Comparison of ENCODE assay signal across 19 mouse cellular contexts in genomic region chr7:139469457-139469856, GRCm38 (mm10).
DNase-seq lines count a peak whose midpoint lies in the region; ATAC-seq and TF ChIP-seq lines count a peak whose summit lies in the region.
"Had no signal": no experiment of that assay in that cellular context is flagged by ENCODE, and none has a peak within 500 bp of the region (broad histone marks: within the 10 kb centered on the region; RNA-seq: fewer than 3 reads in every experiment).

No protein-coding gene starts in this region.

- peak overlapping the region; percentile 88 for H3K27ac ChIP-seq in heart, adult 2 months
- peak overlapping the region; percentile 99 for H3K27ac ChIP-seq in heart, postnatal 0 days (ENCODE audit: low read depth)
- no peak overlapping the region for H3K27ac ChIP-seq in lung, postnatal 0 days (ENCODE audit: low read length)
- H3K27ac ChIP-seq: embryonic facial prominence, embryonic 10.5 days; midbrain, embryonic 10.5 days had no signal

- WGBS in heart, adult 2 months, result 58% methylated on average over 4 of the region's 4 CpGs
- 46% methylated on average over 4 of the region's 4 CpGs for WGBS in heart, postnatal 0 days
- WGBS in lung, postnatal 0 days, result 93% methylated on average over 4 of the region's 4 CpGs

- peak overlapping the region; percentile 13; the same call in 1 of the 2 replicates for H3K9ac ChIP-seq in heart, adult 2 months (ENCODE audit: low read depth, low read length)
- H3K9ac ChIP-seq in heart, postnatal 0 days (replicated peaks; ENCODE audit: low read depth, low read length), result no peak overlapping the region
- no peak overlapping the region for H3K9ac ChIP-seq in lung, postnatal 0 days (replicated peaks; ENCODE audit: low read depth)
- H3K9ac ChIP-seq: limb, embryonic 15.5 days had no signal

- no peak for TF ChIP-seq POLR2A in heart, adult 2 months (IDR thresholded peaks at IDR 0.05; ENCODE audit: insufficient read depth, low read depth, low read length)

- H3K4me2 ChIP-seq in heart, postnatal 0 days (ENCODE audit: low read depth, low read length), result no peak overlapping the region
- no peak overlapping the region for H3K4me2 ChIP-seq in lung, postnatal 0 days (replicated peaks; ENCODE audit: low read depth, low read length)
- H3K4me2 ChIP-seq: limb, embryonic 15.5 days had no signal

- no peaks in the 10 kb centered on the region for H3K9me3 ChIP-seq in heart, postnatal 0 days (replicated peaks; ENCODE audit: control insufficient read depth, low read length)
- no peaks in the 10 kb centered on the region for H3K9me3 ChIP-seq in lung, postnatal 0 days (ENCODE audit: low read length)
- H3K9me3 ChIP-seq: embryonic facial prominence, embryonic 10.5 days; limb, embryonic 15.5 days; midbrain, embryonic 10.5 days had no signal

- H3K36me3 ChIP-seq in heart, adult 2 months (ENCODE audit: control insufficient read depth, insufficient read depth, low read length), result peaks cover 13% of the 10 kb centered on the region
- H3K36me3 ChIP-seq in heart, postnatal 0 days (replicated peaks; ENCODE audit: control insufficient read depth, insufficient read depth, low read length), result no peaks in the 10 kb centered on the region
- no peaks in the 10 kb centered on the region for H3K36me3 ChIP-seq in lung, postnatal 0 days (ENCODE audit: insufficient read depth, low read length)
- H3K36me3 ChIP-seq: embryonic facial prominence, embryonic 10.5 days; limb, embryonic 15.5 days; midbrain, embryonic 10.5 days had no signal

- no peak for TF ChIP-seq CTCF in heart, adult 2 months (IDR thresholded peaks at IDR 0.05)
- TF ChIP-seq CTCF in heart, postnatal 0 days (IDR thresholded peaks at IDR 0.05; ENCODE audit: low read depth), result no peak
- no peak for TF ChIP-seq CTCF in lung, postnatal 0 days (IDR thresholded peaks at IDR 0.05)

- no peaks in the 10 kb centered on the region; the same call in 1 of the 2 replicates for H3K79me2 ChIP-seq in heart, adult 2 months (replicated peaks; ENCODE audit: control insufficient read depth, insufficient read depth, low read length)

- H3K4me1 ChIP-seq in heart, adult 2 months (ENCODE audit: control insufficient read depth, insufficient read depth, low read length), result peaks cover 54% of the 10 kb centered on the region
- peaks cover 76% of the 10 kb centered on the region for H3K4me1 ChIP-seq in heart, postnatal 0 days (ENCODE audit: control insufficient read depth, insufficient read depth)
- H3K4me1 ChIP-seq in lung, postnatal 0 days (ENCODE audit: insufficient read depth, low read depth, low read length), result peaks cover 30% of the 10 kb centered on the region

- no peaks in the 10 kb centered on the region for H3K27me3 ChIP-seq in heart, adult 2 months (ENCODE audit: control insufficient read depth, insufficient read depth, low read length)
- H3K27me3 ChIP-seq in heart, postnatal 0 days (ENCODE audit: control insufficient read depth, insufficient read depth, low read length), result no peaks in the 10 kb centered on the region
- H3K27me3 ChIP-seq in lung, postnatal 0 days (replicated peaks; ENCODE audit: insufficient read depth, low read length), result no peaks in the 10 kb centered on the region
- H3K27me3 ChIP-seq: limb, embryonic 15.5 days had no signal

- peak; percentile 36 for ATAC-seq in heart, postnatal 0 days (ENCODE audit: insufficient read depth, low read depth)
- no peak for ATAC-seq in lung, postnatal 0 days
- ATAC-seq in frontal cortex, adult (ENCODE audit: low TSS enrichment), result no peak
- ATAC-seq: forebrain, embryonic 14.5 days had no signal

- intact Hi-C loops in heart, adult 2 months (cut with DNase I), result no loop called here
- intact Hi-C loops in heart, postnatal 25 days (cut with DNase I), result no loop called here

- no peak overlapping the region for H3K4me3 ChIP-seq in heart, adult 2 months
- H3K4me3 ChIP-seq in heart, postnatal 0 days (ENCODE audit: low read depth, low read length), result no peak overlapping the region
- H3K4me3 ChIP-seq in lung, postnatal 0 days (ENCODE audit: low read depth, low read length), result no peak overlapping the region
- H3K4me3 ChIP-seq: embryonic facial prominence, embryonic 10.5 days; limb, embryonic 15.5 days; midbrain, embryonic 10.5 days had no signal

- TF ChIP-seq EP300 in heart, adult 2 months (IDR thresholded peaks at IDR 0.05; ENCODE audit: insufficient read depth, low read depth, low read length), result 0 out of 2 replicates have a peak, but pooled peaks have one; percentile 62
- TF ChIP-seq EP300 in heart, postnatal 0 days (IDR thresholded peaks at IDR 0.05; ENCODE audit: low read depth), result no peak
- no peak for TF ChIP-seq EP300 in lung, postnatal 0 days (IDR thresholded peaks at IDR 0.05)

- peak; percentile 34 to 39 for DNase-seq in adrenal gland, postnatal 36 days
- no peak for DNase-seq in adrenal gland, postnatal 10 days
- peak in 1 of 2 experiments; percentile 56 for DNase-seq in heart, adult 2 months
- DNase-seq in heart, postnatal 25 days (ENCODE audit: low spot score), result no peak
- DNase-seq in heart, adult 9 months (ENCODE audit: low spot score in 2 of 2), result peak; percentile 27 to 44
- peak; percentile 65 for DNase-seq in heart, postnatal 0 days (ENCODE audit: low spot score)
- DNase-seq in lung, postnatal 0 days (ENCODE audit: low spot score), result no peak
- DNase-seq: adrenal gland, postnatal 14 days; kidney, adult 8-10 months; kidney, postnatal 36 days; layer of hippocampus, adult 9-11 months; lung, postnatal 14 days; right cerebral cortex, adult 18-20 months; spleen, adult 18-20 months had no signal

Comparison
In these comparisons a context has a peak if more than half of its experiments do, and no peak if none do; other contexts are left out.
1. DNase-seq: peak in adrenal gland, postnatal 36 days (2 of 2), heart, adult 9 months (2 of 2) and heart, postnatal 0 days (single experiment); none in adrenal gland, postnatal 10 days (single experiment), heart, postnatal 25 days (single experiment) and lung, postnatal 0 days (single experiment).